Mouse (Mus musculus): Measurements from ENCODE around the gene Dohh.

Gene Dohh

GRCm38 (mm10) chr10:81403511-81403910, 19.3 kb downstream of the Dohh start:
- DNase-seq (ENCODE audit: extremely low read depth, low read depth, low spot score): no peak

GRCm38 (mm10) chr10:81404082-81404481, 19.9 kb downstream of the Dohh start:
- DNase-seq (ENCODE audit: extremely low read depth, low read depth, low spot score): no peak

- DNase-seq (ENCODE audit: extremely low read depth, low read depth, low spot score): no peak
These were observed 20.5 kb downstream of the Dohh start for GRCm38 (mm10) chr10:81404720-81405119.

- DNase-seq (ENCODE audit: extremely low read depth, low read depth, low spot score): no peak
These were observed 21.5 kb downstream of the Dohh start for GRCm38 (mm10) chr10:81405588-81406201.

- DNase-seq (ENCODE audit: extremely low read depth, low read depth, low spot score): no peak
These were observed 22.5 kb downstream of the Dohh start for GRCm38 (mm10) chr10:81406504-81407440.

- no peak for DNase-seq (ENCODE audit: extremely low read depth, low read depth, low spot score)
These were observed 23.6 kb downstream of the Dohh start for GRCm38 (mm10) chr10:81407539-81408423.

- no peak for DNase-seq (ENCODE audit: extremely low read depth, low read depth, low spot score)
These were observed 24.1 kb downstream of the Dohh start for GRCm38 (mm10) chr10:81408424-81408729.

- DNase-seq (ENCODE audit: extremely low read depth, low read depth, low spot score): no peak
These were observed 24.7 kb downstream of the Dohh start for GRCm38 (mm10) chr10:81408871-81409291.

GRCm38 (mm10) chr10:81409330-81409729, 25.1 kb downstream of the Dohh start:
- DNase-seq (ENCODE audit: extremely low read depth, low read depth, low spot score): no peak

- DNase-seq (ENCODE audit: extremely low read depth, low read depth, low spot score): no peak
These were observed 26.1 kb downstream of the Dohh start for GRCm38 (mm10) chr10:81410350-81410749.

GRCm38 (mm10) chr10:81410981-81411380, 26.8 kb downstream of the Dohh start:
- no peak for DNase-seq (ENCODE audit: extremely low read depth, low read depth, low spot score)

GRCm38 (mm10) chr10:81411471-81412400, 27.5 kb downstream of the Dohh start:
- DNase-seq (ENCODE audit: extremely low read depth, low read depth, low spot score): no peak

- DNase-seq (ENCODE audit: extremely low read depth, low read depth, low spot score): no peak
These were observed 28.5 kb downstream of the Dohh start for GRCm38 (mm10) chr10:81412586-81413309.

- no peak for DNase-seq (ENCODE audit: extremely low read depth, low read depth, low spot score)
These were observed 29.4 kb downstream of the Dohh start for GRCm38 (mm10) chr10:81413310-81414261.

- no peak for DNase-seq (ENCODE audit: extremely low read depth, low read depth, low spot score)
These were observed 30.5 kb downstream of the Dohh start for GRCm38 (mm10) chr10:81414682-81415081.

GRCm38 (mm10) chr10:81415146-81415545, 30.9 kb downstream of the Dohh start:
- no peak for DNase-seq (ENCODE audit: extremely low read depth, low read depth, low spot score)

GRCm38 (mm10) chr10:81415549-81416310, 31.5 kb downstream of the Dohh start:
- DNase-seq (ENCODE audit: extremely low read depth, low read depth, low spot score): no peak

All from fat pad, adult 2 months (tissue).